Mouse (Mus musculus): ENCODE results near the gene Mapk7.

- TF ChIP-seq MAFK (IDR thresholded peaks at IDR 0.05; ENCODE audit: insufficient replicate concordance, low read length) (no peak), IRF4 (IDR thresholded peaks at IDR 0.05; ENCODE audit: low read depth, low read length) (no peak), POLR2A (IDR thresholded peaks at IDR 0.05; ENCODE audit: low read depth, low read length) (no peak), NRF1 (IDR thresholded peaks at IDR 0.05; ENCODE audit: low read depth, low read length) (no peak), EP300 (IDR thresholded peaks at IDR 0.05; ENCODE audit: low read length) (no peak), CTCF (conservative IDR thresholded peaks at IDR 0.05 in 1 of 2, IDR thresholded peaks at IDR 0.05 in 1 of 2; ENCODE audit: low read depth in 2 of 2, low read length in 2 of 2) (no peak), MAZ (IDR thresholded peaks at IDR 0.05; ENCODE audit: low read depth, low read length) (no peak), TCF12 (IDR thresholded peaks at IDR 0.05; ENCODE audit: low read depth, low read length) (no peak), JUND (conservative IDR thresholded peaks at IDR 0.05; ENCODE audit: low read depth, low read length) (no peak), POLR2AphosphoS2 (IDR thresholded peaks at IDR 0.05; ENCODE audit: low read depth, low read length) (no peak), USF1 (IDR thresholded peaks at IDR 0.05; ENCODE audit: low read depth, low read length) (no peak), ZC3H11A (IDR thresholded peaks at IDR 0.05; ENCODE audit: low read depth, low read length) (no peak)
Observed at GRCm38 (mm10) chr11:61537362-61537761, 43.2 kb upstream of the Mapk7 start.
